Mouse (Mus musculus): ENCODE measurements at regions not wholly inside any gene's neighbourhood (a gene's known extent, or its start where the extent isn't known, plus 50 kb on each side); places are given as distances from the start of the nearest gene placed in this dataset.
A peak's percentile ranks its signal among the peaks of the same experiment; 100 is the strongest.

- Histone ChIP-seq H3K4me2 (no peak overlapping the region), H3K4me1 (peaks cover 16% of the 10 kb centered on the region), H3K36me3 (ENCODE audit: poor library complexity, severe bottlenecking) (no peaks in the 10 kb centered on the region), H3K9ac (no peak overlapping the region), H3K27ac (no peak overlapping the region), H3K27me3 (no peaks in the 10 kb centered on the region), H3K9me3 (replicated peaks) (no peaks in the 10 kb centered on the region), H3K4me3 (no peak overlapping the region)
- peak; percentile 61 for ATAC-seq
- WGBS, result 37% methylated on average over 9 of the region's 9 CpGs
Observed at GRCm38 (mm10) chr1:73830486-73831132, 293.6 kb downstream of the Tns1 start.

DNA sequence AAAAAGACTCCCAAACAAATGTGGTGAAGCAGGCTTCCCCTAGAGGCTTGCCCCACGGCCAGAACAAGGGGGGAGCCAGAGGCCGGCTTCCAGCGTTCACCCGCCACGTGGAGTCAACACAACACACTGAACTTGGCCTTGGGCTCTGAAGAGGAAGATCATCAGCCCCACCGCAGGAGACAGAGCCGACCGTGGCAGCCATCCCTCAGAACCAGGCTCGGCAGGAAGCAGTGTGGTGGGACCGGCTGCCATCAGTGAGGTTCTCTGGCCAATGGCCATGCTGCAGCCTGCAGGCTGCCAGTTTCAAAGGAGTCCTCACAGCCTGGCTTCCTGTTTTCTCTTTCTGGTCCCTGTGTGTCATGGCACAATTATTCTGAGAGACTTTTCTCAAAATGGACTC, 295.3 kb downstream of the Tns1 start:
- WGBS, result 73% methylated on average over 10 of the region's 10 CpGs
- no peak for ATAC-seq

DNA sequence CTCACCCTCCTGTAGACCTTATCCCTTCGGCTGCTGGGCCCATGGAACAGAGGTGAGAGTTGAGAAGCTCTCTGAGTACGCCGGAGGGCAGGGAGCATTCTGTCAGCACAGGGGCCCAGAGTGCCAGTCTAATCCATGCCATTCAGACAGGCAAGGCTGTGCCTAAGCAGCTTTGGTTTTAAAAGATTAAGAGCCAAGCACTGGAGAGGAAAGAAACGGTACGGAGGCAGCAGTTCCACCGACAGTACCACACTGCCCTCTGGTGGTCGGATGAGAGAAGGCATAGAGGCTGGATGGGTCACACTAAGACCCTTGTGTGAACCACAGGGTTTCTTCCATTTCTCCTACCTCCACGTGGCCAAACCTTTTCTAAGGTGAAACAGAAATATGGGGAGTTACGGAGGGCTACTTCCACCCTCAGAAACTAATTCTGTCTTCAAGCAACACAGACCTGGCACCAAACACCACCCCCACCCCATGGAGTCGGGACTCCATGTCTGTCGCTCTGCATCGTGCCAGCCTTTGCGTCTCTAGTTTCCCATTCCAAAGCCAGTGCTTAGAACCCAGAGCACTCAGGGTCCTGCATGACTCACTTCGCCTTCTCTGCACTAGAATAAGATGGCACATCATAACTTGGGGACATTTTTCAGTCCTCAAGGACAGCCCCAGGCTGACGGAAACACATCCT, 297.9 kb downstream of the Tns1 start:
- Histone ChIP-seq H3K27ac (peak overlapping the region; percentile 25; the same call in 1 of the 2 replicates), H3K4me3 (no peak overlapping the region), H3K9me3 (replicated peaks) (no peaks in the 10 kb centered on the region), H3K36me3 (ENCODE audit: poor library complexity, severe bottlenecking) (no peaks in the 10 kb centered on the region), H3K27me3 (no peaks in the 10 kb centered on the region), H3K9ac (no peak overlapping the region), H3K4me1 (peaks cover 18% of the 10 kb centered on the region), H3K4me2 (peak overlapping the region; percentile 45)
- whole genome bisulfite sequencing, result 34% methylated on average over 15 of the region's 15 CpGs
- ATAC-seq, result peak; percentile 82

More for the DNA sequence above, 295.3 kb downstream of the Tns1 start:
- Histone ChIP-seq H3K4me2 (no peak overlapping the region), H3K4me1 (peaks cover 18% of the 10 kb centered on the region), H3K9ac (no peak overlapping the region), H3K27me3 (no peaks in the 10 kb centered on the region), H3K27ac (no peak overlapping the region), H3K4me3 (no peak overlapping the region), H3K9me3 (replicated peaks) (no peaks in the 10 kb centered on the region), H3K36me3 (ENCODE audit: poor library complexity, severe bottlenecking) (no peaks in the 10 kb centered on the region)

- ATAC-seq, result no peak
- no peaks in the 10 kb centered on the region for H3K27me3 ChIP-seq
- WGBS, result 65% methylated on average over 8 of the region's 8 CpGs
- H3K36me3 ChIP-seq (ENCODE audit: poor library complexity, severe bottlenecking), result no peaks in the 10 kb centered on the region
- H3K4me2 ChIP-seq, result no peak overlapping the region
- H3K9me3 ChIP-seq (replicated peaks), result no peaks in the 10 kb centered on the region
- H3K4me3 ChIP-seq, result no peak overlapping the region
- H3K4me1 ChIP-seq, result 0 out of 2 replicates have a peak, but pooled peaks cover 8% of the 10 kb centered on the region
- no peak overlapping the region for H3K9ac ChIP-seq
- H3K27ac ChIP-seq, result no peak overlapping the region
Observed at GRCm38 (mm10) chr1:73824406-73825184, 299.7 kb downstream of the Tns1 start.

- WGBS, result 93% methylated on average over 10 of the region's 10 CpGs
- Histone ChIP-seq H3K4me2 (no peak overlapping the region), H3K4me1 (0 out of 2 replicates have a peak, but pooled peaks cover 8% of the 10 kb centered on the region), H3K9me3 (replicated peaks) (no peaks in the 10 kb centered on the region), H3K27me3 (no peaks in the 10 kb centered on the region), H3K9ac (no peak overlapping the region), H3K27ac (no peak overlapping the region), H3K4me3 (no peak overlapping the region), H3K36me3 (ENCODE audit: poor library complexity, severe bottlenecking) (no peaks in the 10 kb centered on the region)
- ATAC-seq, result no peak
Observed at GRCm38 (mm10) chr1:73823726-73824125, 300.5 kb downstream of the Tns1 start.

DNA sequence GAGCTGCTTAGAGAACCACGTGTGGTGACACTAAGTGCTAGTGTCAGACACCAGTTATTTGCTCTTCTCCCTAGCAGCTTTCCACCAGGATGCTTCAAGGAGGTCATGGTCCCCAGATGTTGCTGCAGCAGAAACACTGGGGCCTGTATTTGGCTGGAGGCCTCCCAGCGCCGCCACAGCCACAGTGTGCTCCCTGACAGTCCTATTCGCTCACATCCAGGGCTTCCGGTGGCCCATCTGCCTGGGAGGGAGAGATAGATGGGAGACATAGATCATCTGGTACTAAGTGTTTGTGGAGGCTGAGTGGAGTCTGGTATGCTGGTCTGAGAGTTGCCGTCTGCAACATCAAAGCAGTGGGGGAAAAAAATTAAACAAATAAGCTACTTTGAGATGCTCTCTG, 301.6 kb downstream of the Tns1 start:
- WGBS, result 81% methylated on average over 6 of the region's 6 CpGs
- H3K27me3 ChIP-seq, result no peaks in the 10 kb centered on the region

DNA sequence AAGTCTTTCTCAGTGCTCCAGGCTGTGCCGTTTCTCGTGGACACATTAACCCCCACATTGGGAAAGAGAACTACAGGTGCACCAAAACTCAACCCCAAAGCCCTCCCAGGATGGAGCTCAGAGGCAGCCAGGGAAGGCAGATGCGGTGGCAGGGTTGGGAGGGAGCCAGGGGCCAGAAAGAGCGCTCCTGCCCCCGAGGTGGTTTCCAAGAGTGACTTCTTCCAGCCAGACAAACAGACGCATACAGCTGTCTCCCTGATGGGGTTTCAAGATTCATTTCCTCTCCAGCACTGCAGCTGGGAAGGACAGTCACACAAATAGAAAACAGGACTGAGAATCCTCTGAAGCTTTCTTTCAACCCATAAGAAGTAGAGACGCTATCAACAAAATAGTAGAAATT, 303.5 kb downstream of the Tns1 start:
- Histone ChIP-seq H3K27me3 (no peaks in the 10 kb centered on the region), H3K36me3 (ENCODE audit: poor library complexity, severe bottlenecking) (no peaks in the 10 kb centered on the region), H3K4me2 (no peak overlapping the region), H3K9ac (no peak overlapping the region), H3K9me3 (replicated peaks) (no peaks in the 10 kb centered on the region), H3K27ac (no peak overlapping the region), H3K4me3 (no peak overlapping the region), H3K4me1 (0 out of 2 replicates have a peak, but pooled peaks cover 3% of the 10 kb centered on the region)
- 85% methylated on average over 7 of the region's 7 CpGs for WGBS
- no peak for ATAC-seq

More for the DNA sequence above, 301.6 kb downstream of the Tns1 start:
- no peaks in the 10 kb centered on the region for H3K9me3 ChIP-seq (replicated peaks)
- H3K9ac ChIP-seq, result no peak overlapping the region
- no peak overlapping the region for H3K4me3 ChIP-seq
- no peak overlapping the region for H3K27ac ChIP-seq
- H3K4me2 ChIP-seq, result no peak overlapping the region
- H3K36me3 ChIP-seq (ENCODE audit: poor library complexity, severe bottlenecking), result no peaks in the 10 kb centered on the region
- ATAC-seq, result no peak
- 0 out of 2 replicates have a peak, but pooled peaks cover 8% of the 10 kb centered on the region for H3K4me1 ChIP-seq

GRCm38 (mm10) chr1:73807206-73807605, 317.0 kb downstream of the Tns1 start:
- Histone ChIP-seq H3K27ac (no peak overlapping the region), H3K36me3 (ENCODE audit: poor library complexity, severe bottlenecking) (no peaks in the 10 kb centered on the region), H3K9ac (no peak overlapping the region), H3K27me3 (no peaks in the 10 kb centered on the region), H3K4me1 (no peaks in the 10 kb centered on the region), H3K9me3 (replicated peaks) (no peaks in the 10 kb centered on the region), H3K4me2 (no peak overlapping the region), H3K4me3 (no peak overlapping the region)
- ATAC-seq, result no peak
- 54% methylated on average over 3 of the region's 3 CpGs for WGBS

- Histone ChIP-seq H3K9me3 (replicated peaks) (no peaks in the 10 kb centered on the region), H3K27me3 (no peaks in the 10 kb centered on the region), H3K4me2 (no peak overlapping the region), H3K4me1 (no peaks in the 10 kb centered on the region), H3K36me3 (ENCODE audit: poor library complexity, severe bottlenecking) (no peaks in the 10 kb centered on the region), H3K4me3 (no peak overlapping the region), H3K27ac (no peak overlapping the region), H3K9ac (no peak overlapping the region)
- no peak for ATAC-seq
- WGBS, result 89% methylated on average over 9 of the region's 9 CpGs
Observed at GRCm38 (mm10) chr1:73805156-73805555, 319.1 kb downstream of the Tns1 start.

GRCm38 (mm10) chr1:73799996-73800395, 324.3 kb downstream of the Tns1 start:
- H3K4me2 ChIP-seq, result no peak overlapping the region

GRCm38 (mm10) chr1:73799246-73799645, 325.0 kb downstream of the Tns1 start:
- WGBS, result 72% methylated on average over 8 of the region's 8 CpGs
- Histone ChIP-seq H3K4me1 (no peaks in the 10 kb centered on the region), H3K9me3 (replicated peaks) (no peaks in the 10 kb centered on the region), H3K4me3 (no peak overlapping the region), H3K27me3 (no peaks in the 10 kb centered on the region), H3K36me3 (ENCODE audit: poor library complexity, severe bottlenecking) (no peaks in the 10 kb centered on the region), H3K9ac (no peak overlapping the region), H3K27ac (no peak overlapping the region), H3K4me2 (no peak overlapping the region)
- no peak for ATAC-seq

More at GRCm38 (mm10) chr1:73799996-73800395, 324.3 kb downstream of the Tns1 start:
- no peaks in the 10 kb centered on the region for H3K9me3 ChIP-seq (replicated peaks)
- no peaks in the 10 kb centered on the region for H3K4me1 ChIP-seq
- no peak for ATAC-seq
- H3K9ac ChIP-seq, result no peak overlapping the region
- H3K27ac ChIP-seq, result no peak overlapping the region
- 82% methylated on average over 1 of the region's 1 CpGs for WGBS
- no peaks in the 10 kb centered on the region for H3K36me3 ChIP-seq (ENCODE audit: poor library complexity, severe bottlenecking)
- no peak overlapping the region for H3K4me3 ChIP-seq
- H3K27me3 ChIP-seq, result no peaks in the 10 kb centered on the region

GRCm38 (mm10) chr1:73797858-73798257, 326.4 kb downstream of the Tns1 start:
- Histone ChIP-seq H3K27me3 (no peaks in the 10 kb centered on the region), H3K9ac (no peak overlapping the region), H3K9me3 (replicated peaks) (no peaks in the 10 kb centered on the region), H3K4me1 (no peaks in the 10 kb centered on the region), H3K4me3 (no peak overlapping the region), H3K4me2 (no peak overlapping the region), H3K27ac (no peak overlapping the region), H3K36me3 (ENCODE audit: poor library complexity, severe bottlenecking) (no peaks in the 10 kb centered on the region)
- 92% methylated on average over 2 of the region's 2 CpGs for WGBS
- ATAC-seq, result no peak

Data from forebrain, embryonic 13.5 days (tissue).